Mouse (Mus musculus) heart, adult 2 months (tissue): ENCODE data around the gene Ndufv3.

Source experiments
- CTCF ChIP-seq: fragments of 200-600 bp; IDR thresholded peaks from 2 replicates; pipeline ENCODE4 v1.8.1; 2022; ENCODE audit warnings: antibody characterized with exemption, mild to moderate bottlenecking, moderate library complexity
- EP300 ChIP-seq: fragments of 200-500 bp; IDR thresholded peaks from 2 replicates; pipeline ENCODE4 v1.6.1; 2011; ENCODE audit warnings: low read depth, low read length, control low read depth; ENCODE audit not compliant: insufficient read depth
- POLR2A ChIP-seq: fragments of 200-500 bp; IDR thresholded peaks from 2 replicates; pipeline ENCODE4 v1.6.1; 2011; ENCODE audit warnings: mild to moderate bottlenecking, low read depth, low read length, control low read depth; ENCODE audit not compliant: insufficient read depth

DNA sequence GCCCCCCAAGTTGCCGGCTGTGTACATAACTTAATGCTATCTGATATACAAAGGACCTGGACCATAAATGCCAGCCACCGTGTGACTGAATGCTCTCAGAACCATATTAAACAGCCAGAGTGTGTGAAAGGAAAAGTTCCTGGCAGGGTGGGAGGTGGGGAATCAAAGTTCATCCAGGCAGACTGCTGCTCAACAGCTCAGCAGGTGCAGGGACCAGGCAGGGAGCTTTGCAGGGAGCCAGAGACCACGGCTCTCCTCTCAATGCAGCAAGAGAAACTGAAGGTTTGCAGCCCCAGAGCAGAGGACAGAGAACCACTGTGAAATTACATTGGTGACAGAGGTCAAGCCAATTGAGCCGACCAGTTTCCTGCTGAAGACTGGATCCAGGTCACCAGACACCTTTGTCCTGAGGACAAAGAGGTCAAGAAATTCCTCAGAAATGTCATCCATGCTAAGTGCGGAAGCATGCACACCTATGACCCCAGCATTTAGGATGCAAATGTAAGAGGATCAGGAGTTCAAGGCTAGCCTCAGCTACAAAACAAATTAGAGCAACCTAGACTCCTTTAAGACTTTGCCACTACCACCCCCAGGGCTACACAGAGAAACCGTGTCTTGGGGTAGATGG lies 32.4 kb upstream of the Ndufv3 start:
- TF ChIP-seq EP300 (no peak), CTCF (no peak), POLR2A (no peak)
